Comparison of ENCODE assay signal across 7 mouse cellular contexts in genomic region chr5:89882091-89882734, GRCm38 (mm10). TPM values are rescaled to one million over a fixed set of nuclear protein-coding genes. Genes with fewer than 3 reads are reported as not detected.
DNase-seq lines count a peak whose midpoint lies in the region; ATAC-seq and TF ChIP-seq lines count a peak whose summit lies in the region.

No protein-coding gene starts in this region.

- no peak for TF ChIP-seq CTCF in heart, adult 2 months (IDR thresholded peaks at IDR 0.05)

- peak; percentile 9 to 22 for DNase-seq in adrenal gland, postnatal 4 days (ENCODE audit: low spot score in 2 of 2)
- DNase-seq in heart, adult 2 months = peak; percentile 70 to 84
- peak; percentile 65 for DNase-seq in kidney, adult 11 months
- peak; percentile 76 for DNase-seq in limb, embryonic 10.5 days (ENCODE audit: low spot score)
- peak; percentile 94 for DNase-seq in midbrain, embryonic 11.5 days (ENCODE audit: low spot score, missing footprints)
- peak; percentile 1 to 5 for DNase-seq in spleen, adult 18-20 months

- H3K4me2 ChIP-seq in embryonic facial prominence, embryonic 12.5 days (replicated peaks) = peak overlapping the region; percentile 100
- peak overlapping the region; percentile 99 for H3K4me2 ChIP-seq in midbrain, embryonic 11.5 days

- peak; percentile 59; the same call in 1 of the 2 replicates for TF ChIP-seq POLR2A in heart, adult 2 months (IDR thresholded peaks at IDR 0.05; ENCODE audit: insufficient read depth, low read depth, low read length)

- no peak for TF ChIP-seq EP300 in heart, adult 2 months (IDR thresholded peaks at IDR 0.05; ENCODE audit: insufficient read depth, low read depth, low read length)

- H3K4me1 ChIP-seq in embryonic facial prominence, embryonic 12.5 days = peaks cover 5% of the 10 kb centered on the region; the same call in 1 of the 2 replicates
- H3K4me1 ChIP-seq in heart, adult 2 months (ENCODE audit: control insufficient read depth, insufficient read depth, low read length) = no peaks in the 10 kb centered on the region
- H3K4me1 ChIP-seq in limb, embryonic 10.5 days = peaks cover 44% of the 10 kb centered on the region
- peaks cover 12% of the 10 kb centered on the region; the same call in 1 of the 2 replicates for H3K4me1 ChIP-seq in midbrain, embryonic 11.5 days (ENCODE audit: control insufficient read depth, insufficient read depth, low read length)

- peak overlapping the region; percentile 73 for H3K4me3 ChIP-seq in embryonic facial prominence, embryonic 12.5 days
- peak overlapping the region; percentile 53 for H3K4me3 ChIP-seq in heart, adult 2 months
- peak overlapping the region; percentile 77 for H3K4me3 ChIP-seq in limb, embryonic 10.5 days
- peak overlapping the region; percentile 71 for H3K4me3 ChIP-seq in midbrain, embryonic 11.5 days (ENCODE audit: low read depth, low read length)

- H3K9ac ChIP-seq in embryonic facial prominence, embryonic 12.5 days = peak overlapping the region; percentile 74
- peak overlapping the region; percentile 81 for H3K9ac ChIP-seq in heart, adult 2 months (ENCODE audit: low read depth, low read length)
- peak overlapping the region; percentile 75 for H3K9ac ChIP-seq in midbrain, embryonic 11.5 days (ENCODE audit: low read length)

- H3K27me3 ChIP-seq in embryonic facial prominence, embryonic 12.5 days = no peaks in the 10 kb centered on the region
- no peaks in the 10 kb centered on the region for H3K27me3 ChIP-seq in heart, adult 2 months (ENCODE audit: control insufficient read depth, insufficient read depth, low read length)
- H3K27me3 ChIP-seq in limb, embryonic 10.5 days (ENCODE audit: low read depth, poor library complexity, severe bottlenecking) = no peaks in the 10 kb centered on the region
- peaks cover 2% of the 10 kb centered on the region; the same call in 1 of the 2 replicates for H3K27me3 ChIP-seq in midbrain, embryonic 11.5 days (ENCODE audit: control insufficient read depth, insufficient read depth, low read length)

- ATAC-seq in embryonic facial prominence, embryonic 12.5 days (ENCODE audit: insufficient number of reproducible peaks, insufficient read depth, low FRiP score, low TSS enrichment) = peak; percentile 75
- peak; percentile 63 for ATAC-seq in midbrain, embryonic 11.5 days (ENCODE audit: low FRiP score)

- H3K27ac ChIP-seq in embryonic facial prominence, embryonic 12.5 days = no peak overlapping the region
- H3K27ac ChIP-seq in heart, adult 2 months = peak overlapping the region; percentile 68
- H3K27ac ChIP-seq in limb, embryonic 10.5 days = peak overlapping the region; percentile 91
- H3K27ac ChIP-seq in midbrain, embryonic 11.5 days (ENCODE audit: low read depth, low read length) = no peak overlapping the region

- no peaks in the 10 kb centered on the region for H3K79me2 ChIP-seq in heart, adult 2 months (replicated peaks; ENCODE audit: control insufficient read depth, insufficient read depth, low read length)

- H3K36me3 ChIP-seq in embryonic facial prominence, embryonic 12.5 days = no peaks in the 10 kb centered on the region
- no peaks in the 10 kb centered on the region for H3K36me3 ChIP-seq in heart, adult 2 months (ENCODE audit: control insufficient read depth, insufficient read depth, low read length)
- peaks cover 6% of the 10 kb centered on the region for H3K36me3 ChIP-seq in limb, embryonic 10.5 days
- no peaks in the 10 kb centered on the region for H3K36me3 ChIP-seq in midbrain, embryonic 11.5 days (ENCODE audit: control insufficient read depth, insufficient read depth, low read length)

- intact Hi-C loops in heart, adult 2 months (cut with DNase I) = loop anchor here (5.0 kb wide), 1 partner anchor 40 kb away; no protein-coding TSS in a partner anchor

- no peaks in the 10 kb centered on the region for H3K9me3 ChIP-seq in embryonic facial prominence, embryonic 12.5 days
- H3K9me3 ChIP-seq in limb, embryonic 10.5 days (replicated peaks) = no peaks in the 10 kb centered on the region
- H3K9me3 ChIP-seq in midbrain, embryonic 11.5 days (ENCODE audit: control insufficient read depth, low read length) = peaks cover 3% of the 10 kb centered on the region; the same call in 1 of the 2 replicates

- under 1% methylated on average over 35 of the region's 35 CpGs for WGBS in embryonic facial prominence, embryonic 12.5 days
- WGBS in heart, adult 2 months = under 1% methylated on average over 34 of the region's 35 CpGs
- WGBS in limb, embryonic 10.5 days = under 1% methylated on average over 35 of the region's 35 CpGs
- WGBS in midbrain, embryonic 11.5 days = under 1% methylated on average over 35 of the region's 35 CpGs

RNA-seq across cellular contexts. Expression of gene Adamts3, which starts 0.9 kb away (rescaled TPM):
- 1 to 10 TPM; 6.6 to 6.7 TPM for total RNA-seq in adrenal gland, postnatal 4 days (2021)
- polyA plus RNA-seq in embryonic facial prominence, embryonic 12.5 days (2016; fragmentation: Nextera tagmentation; extraction: Ambion mirVana) = 6.6 and 6.7 TPM in 2 replicates
- total RNA-seq in heart, adult 2 months (2021) = 1 to 10 TPM; 4.3 to 5.3 TPM
- polyA plus RNA-seq in heart, adult 2 months (2012; rRNA removed) = 1.9 and 5.5 TPM in 2 replicates
- 4.6 and 7.2 TPM in 2 replicates for polyA plus RNA-seq in limb, embryonic 10.5 days (2016; fragmentation: Nextera tagmentation; extraction: Ambion mirVana)
- 4.5 and 4.9 TPM in 2 replicates for polyA plus RNA-seq in midbrain, embryonic 11.5 days (2014; fragmentation: Nextera tagmentation; extraction: Ambion mirVana)

Comparison
In these comparisons a context has a peak if more than half of its experiments do, and no peak if none do; other contexts are left out.
1. DNase-seq: peak in every context shown above with its lines; median percentile 94 in midbrain, embryonic 11.5 days; 77 in heart, adult 2 months; 76 in limb, embryonic 10.5 days; 65 in kidney, adult 11 months; 16 in adrenal gland, postnatal 4 days; 3 in spleen, adult 18-20 months.
2. H3K27ac ChIP-seq: peak in heart, adult 2 months (single experiment) and limb, embryonic 10.5 days (single experiment); none in embryonic facial prominence, embryonic 12.5 days (single experiment) and midbrain, embryonic 11.5 days (single experiment).
3. Peak in every context shown above with its lines, with median percentiles within 50 percentile points of each other: H3K4me3 ChIP-seq and H3K9ac ChIP-seq.